Mouse (Mus musculus) c-Kit-positive CD71-positive TER-119-positive erythroid progenitor cells, embryonic 14.5 days (primary cell): ENCODE measurements around the gene Stpg3.
A peak's percentile ranks its signal among the peaks of the same experiment; 100 is the strongest.

Experiments
- DNase-seq: peaks from one replicate; pipeline ENCODE4 v3.0.0-alpha.2; 2013; ENCODE audit warnings: low spot score

Gene Stpg3

DNA sequence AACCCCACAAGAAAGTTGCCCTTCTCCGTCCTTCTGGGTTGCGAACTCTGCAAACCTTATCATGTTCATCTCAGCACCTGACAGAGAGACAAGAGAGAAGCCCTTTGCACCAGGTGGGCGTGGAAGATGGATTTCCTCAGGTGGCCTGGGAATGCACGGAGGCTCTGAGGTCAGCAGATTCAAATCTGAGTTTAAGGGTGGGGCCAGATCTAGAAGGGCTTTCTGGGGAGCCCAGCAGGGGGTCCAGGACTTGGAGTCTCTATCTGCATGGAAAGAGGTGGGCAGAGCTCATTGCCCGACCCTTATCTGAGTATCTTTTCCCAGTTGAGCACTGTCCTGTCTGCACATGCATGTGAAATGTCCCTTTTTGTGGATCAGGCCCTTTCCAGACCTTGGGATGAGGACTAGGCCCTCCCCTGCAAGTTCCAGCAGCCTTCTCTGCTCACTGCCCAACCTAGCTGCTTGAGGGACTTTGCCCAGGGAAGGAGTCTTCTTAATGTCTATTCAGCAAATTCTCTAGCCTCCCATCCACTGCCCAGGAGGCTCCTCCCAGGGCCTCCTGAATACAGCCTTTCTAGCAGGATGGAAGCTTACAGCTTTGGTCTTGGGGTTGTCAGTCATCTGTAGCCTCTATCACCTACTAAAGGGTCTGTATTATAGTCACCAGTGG is 20.2 kb upstream of the Stpg3 start:
- no peak for DNase-seq

DNA sequence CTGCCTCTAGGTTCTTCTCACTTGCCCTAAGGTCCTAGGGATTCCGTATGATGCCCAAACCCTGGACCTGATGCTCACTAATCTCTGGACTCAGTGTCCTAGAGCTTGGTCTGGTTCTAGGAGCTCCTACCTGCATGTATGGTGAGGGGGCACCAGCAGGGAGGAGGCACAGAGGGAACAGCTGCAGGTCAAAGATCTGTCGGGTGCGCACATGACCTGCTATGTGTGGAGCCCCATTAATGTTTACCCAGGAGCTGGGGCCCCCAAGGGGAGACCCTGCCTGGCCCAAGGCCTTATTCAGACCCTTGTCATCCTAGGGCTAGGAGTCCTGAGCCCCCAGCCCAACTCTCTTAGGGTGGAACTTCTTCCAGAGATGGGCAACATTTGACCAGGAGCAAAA is 19.6 kb upstream of the Stpg3 start, which contains the start of gene Slc34a3:
Gene Slc34a3, minus strand, starts transcription at position 315 of the 400 bp plus-strand sequence.
- DNase-seq, result no peak

DNA sequence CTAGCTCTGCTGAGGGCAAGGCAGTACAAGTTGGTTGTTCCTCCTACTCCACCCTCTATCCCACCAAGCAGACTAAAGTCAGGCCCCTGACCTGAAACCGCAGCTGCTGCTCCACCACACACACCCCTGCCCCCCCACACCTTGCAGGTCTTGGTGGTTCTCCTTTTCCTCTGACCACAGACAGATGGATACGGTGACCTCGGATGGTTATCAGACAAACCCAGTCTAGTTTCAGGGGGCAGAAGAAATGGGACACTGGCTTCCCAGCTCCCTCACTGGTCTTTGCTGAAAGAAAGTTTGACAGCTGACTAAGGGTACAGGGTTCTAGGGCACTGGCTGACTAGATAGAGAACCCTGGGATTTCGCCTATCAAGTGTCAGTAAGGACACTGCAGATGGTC is 19.0 kb upstream of the Stpg3 start:
- DNase-seq, result no peak

DNA sequence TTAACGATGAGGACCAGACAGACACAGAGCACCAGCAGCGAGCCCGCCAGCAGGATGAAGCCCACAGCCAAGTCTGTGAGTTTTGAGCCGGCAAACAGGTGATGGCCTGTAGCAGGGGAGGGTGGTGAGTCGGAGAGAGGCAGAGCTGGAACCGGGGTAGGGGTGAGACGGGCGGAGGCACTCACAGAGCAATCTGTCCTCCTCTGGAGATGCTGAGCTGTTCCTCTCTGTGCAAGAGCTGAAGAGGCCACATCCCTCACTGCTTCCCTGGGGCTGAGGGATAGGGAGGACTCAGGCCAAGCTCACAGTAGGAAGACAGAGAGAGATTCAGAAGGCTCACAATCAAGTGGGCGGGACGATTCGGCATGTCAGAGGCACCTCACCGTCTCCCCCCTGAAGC is 16.6 kb upstream of the Stpg3 start:
- no peak for DNase-seq

DNA sequence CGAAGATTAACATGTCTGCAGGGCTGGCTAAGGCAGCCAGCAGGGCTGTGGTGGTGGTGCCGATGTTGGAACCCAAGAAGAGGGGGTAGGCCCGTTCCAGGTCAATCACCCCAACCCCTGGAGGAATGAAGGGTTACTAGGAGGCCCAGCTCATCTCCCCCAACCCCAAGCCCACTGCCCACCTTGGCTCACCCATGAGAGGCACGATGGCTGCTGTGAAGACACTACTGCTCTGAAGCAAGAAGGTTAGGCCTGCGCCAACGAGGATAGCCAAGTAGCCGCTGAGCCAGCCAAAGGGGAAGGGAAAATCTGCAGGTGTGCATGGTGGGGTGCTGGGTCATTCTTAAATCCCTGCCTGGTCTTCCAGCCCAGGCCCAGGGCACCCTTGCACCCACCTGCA is 16.1 kb upstream of the Stpg3 start:
- DNase-seq, result no peak

DNA sequence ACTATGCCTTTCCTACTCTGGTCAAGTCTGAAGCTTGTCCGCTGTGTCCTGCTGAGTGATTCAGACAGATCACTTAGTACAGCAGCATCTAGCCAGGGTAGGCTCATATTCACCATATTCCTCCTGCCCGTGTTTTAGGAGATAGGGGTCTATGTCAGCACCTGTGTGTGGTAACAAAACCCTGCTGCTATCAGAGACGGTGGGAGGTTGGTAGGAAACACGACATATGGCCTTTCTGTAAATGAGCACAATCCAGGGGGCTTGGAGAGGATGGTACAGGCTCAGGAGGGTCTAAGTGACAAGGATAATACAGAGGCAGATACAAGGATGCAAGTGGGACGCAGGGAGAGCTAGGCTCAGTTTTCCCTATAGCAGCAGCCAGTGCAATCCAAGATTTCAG is 15.1 kb upstream of the Stpg3 start:
- DNase-seq, result no peak

DNA sequence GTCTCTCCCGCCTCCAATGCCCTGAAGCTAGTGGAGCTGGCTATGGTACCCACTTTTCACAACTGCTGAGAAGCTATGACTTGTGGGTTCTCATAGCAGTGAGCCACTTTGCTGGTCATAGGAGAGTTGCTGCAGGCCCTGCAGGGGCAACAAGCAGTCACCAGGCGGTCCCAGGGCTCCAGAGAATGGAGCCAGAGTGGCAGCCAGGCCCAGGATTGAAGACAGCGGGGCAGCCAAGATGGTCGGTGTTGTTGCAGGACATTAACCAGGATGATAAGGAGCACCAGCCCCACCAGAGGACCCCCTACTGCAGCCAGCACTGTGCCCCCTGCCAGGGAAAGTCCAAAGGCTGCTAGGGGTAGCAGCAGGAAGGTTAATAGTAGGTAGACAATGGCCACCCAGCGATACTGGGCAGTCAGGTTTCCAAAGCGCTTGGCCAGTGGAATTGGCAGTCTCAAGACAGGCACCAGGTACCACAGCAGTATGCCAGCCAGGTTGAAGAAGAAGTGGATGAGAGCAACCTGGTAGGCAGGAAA is 14.6 kb upstream of the Stpg3 start:
- no peak for DNase-seq

DNA sequence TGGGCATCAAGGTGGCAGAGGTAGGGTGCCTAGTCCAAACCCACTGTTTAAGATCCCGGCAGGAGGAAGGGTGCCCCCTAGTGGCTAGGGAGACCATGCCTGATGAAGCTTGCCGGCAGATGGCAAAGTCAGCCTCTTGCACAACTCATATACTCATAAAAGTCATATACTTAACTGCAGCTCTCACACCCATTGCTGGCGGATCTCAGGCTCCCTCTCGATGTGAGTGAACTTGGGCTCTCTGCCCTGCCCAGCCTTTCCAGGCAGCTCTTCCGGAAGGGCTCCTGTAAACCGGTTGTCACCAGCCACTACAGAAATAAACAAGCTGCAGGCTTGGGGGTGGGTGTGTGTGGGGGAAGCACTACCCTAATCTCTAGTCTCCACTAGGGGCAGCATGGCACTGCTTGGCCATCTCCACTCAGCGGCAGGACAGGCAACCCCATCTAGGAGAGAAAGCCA is 14.0 kb upstream of the Stpg3 start:
- DNase-seq, result peak; percentile 87

DNA sequence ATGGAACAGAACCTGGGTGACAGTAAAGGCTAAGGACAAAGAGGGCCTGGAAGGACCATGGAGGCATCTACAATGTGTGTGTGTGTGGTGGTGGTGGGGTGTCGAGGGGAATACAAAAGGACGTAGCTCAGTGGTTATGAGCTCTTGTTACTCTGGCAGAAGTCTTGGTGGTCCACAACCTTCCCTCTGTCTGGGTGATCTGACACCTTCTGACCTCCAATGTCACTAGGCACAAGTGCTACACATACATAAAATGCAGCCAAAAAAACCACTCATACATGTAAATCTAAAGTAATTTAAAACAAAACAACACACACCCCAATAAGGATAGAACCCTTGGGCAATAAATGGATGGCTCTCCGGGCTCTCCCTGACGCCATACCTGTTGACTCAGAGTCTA is 13.0 kb upstream of the Stpg3 start:
- no peak for DNase-seq

DNA sequence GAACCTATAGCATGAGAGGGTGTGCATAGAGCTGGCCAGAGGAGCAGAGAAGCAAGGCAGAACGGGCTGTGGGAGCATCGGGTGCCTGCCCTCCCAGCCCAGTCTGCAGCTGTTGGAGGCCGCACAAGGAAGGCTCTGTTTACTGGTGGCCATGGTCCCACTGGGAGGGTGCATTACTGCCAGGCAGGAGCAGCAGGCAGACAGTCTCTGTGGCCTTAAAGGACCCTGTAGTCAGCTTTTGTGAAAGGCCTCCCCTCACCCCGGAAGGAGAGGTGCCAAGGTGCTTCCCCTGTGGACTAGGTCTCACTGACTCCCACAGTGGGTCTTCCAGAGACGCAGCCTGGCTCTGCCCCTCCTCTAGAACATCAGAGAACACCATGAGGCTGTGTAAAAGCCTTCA is 12.4 kb upstream of the Stpg3 start:
- DNase-seq, result no peak

DNA sequence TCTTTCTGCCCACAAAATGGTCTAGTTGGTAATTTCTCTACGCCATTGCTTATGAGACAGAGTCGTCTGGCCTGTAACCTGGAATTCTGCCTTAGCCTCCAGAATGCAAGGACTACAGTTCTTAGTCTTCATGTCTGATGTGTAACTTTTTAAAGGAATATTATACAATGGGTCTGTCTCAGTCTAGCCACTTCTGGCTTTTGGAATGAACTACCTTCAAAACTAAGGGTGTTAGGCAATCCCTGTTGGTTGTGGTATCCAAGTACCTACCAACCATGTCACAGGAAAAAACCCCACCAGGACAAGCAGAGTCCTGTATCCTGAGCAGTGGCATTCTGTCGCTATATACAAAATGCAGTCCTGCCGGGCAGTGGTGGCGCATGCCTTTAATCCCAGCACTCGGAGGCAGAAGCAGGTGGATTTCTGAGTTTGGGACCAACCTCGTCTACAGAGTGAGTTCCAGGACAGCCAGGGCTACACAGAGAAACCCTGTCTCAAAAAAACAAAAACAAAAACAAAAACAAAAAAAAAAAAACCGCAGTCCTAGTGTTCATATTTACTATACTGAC is 11.5 kb upstream of the Stpg3 start:
- no peak for DNase-seq

DNA sequence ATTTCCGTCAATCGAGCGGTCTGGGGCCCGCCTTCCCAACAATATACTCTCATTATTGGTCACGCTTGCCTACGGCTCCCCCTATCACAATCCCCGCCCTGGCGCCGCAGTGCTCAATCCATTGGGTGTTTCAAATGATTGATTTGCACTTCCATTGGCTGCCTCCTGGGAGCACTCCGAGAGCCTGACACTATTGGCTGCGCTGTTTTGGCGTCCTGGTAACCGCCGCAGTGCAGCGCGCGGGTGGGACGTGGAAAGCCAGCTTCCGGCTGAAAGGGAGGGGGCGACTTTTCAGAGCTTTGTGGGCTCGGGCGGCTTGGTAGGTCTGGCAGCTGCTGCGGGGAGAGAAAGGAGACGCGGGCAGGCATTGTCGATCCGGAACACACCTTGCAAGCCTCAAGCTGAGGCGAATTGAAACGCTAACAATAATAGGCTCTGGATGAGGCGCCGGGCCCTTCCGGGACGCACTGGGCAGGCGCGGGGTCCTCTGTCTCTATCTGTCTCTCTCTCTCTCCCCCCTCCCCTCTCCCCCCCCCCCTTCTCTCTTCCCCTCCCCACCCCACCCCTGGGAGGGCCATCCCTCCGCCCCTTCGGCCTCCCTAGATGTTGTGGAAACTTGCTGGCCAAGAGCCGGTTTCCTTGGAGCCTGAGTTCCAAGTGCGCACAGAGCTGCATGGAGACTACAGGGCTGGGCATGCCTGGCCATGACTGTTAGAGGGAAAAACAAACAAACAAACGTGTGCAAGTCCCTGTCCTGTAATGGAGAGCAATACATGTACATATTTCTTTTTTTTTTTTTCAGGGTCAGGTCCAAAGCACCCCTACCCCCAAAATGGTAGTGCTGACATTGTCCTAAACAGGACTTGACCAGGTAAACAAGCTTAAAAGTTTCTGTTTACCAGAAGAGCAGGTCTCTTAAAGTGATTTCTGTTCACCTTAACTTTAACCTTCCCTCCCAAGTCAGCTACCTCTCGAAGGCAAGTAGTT is 10.6 kb upstream of the Stpg3 start:
- DNase-seq, result no peak

DNA sequence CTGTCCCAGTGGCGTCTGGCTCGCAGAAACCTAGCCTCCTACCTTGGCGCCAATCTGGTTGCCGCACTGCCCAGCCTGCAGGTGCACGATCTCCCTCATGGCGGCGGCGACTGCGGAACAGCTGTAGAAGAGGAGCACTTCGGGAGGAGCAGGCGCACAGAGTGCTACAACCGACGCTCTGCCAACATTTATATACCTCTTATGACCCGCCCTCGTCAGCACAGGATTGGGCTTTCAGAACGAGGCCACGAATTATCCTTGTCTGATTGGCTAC is 10.0 kb upstream of the Stpg3 start, which contains the start of gene Tubb4b:
Gene Tubb4b, minus strand, starts transcription at position 211 of the 274 bp plus-strand sequence.
- DNase-seq, result peak; percentile 99

DNA sequence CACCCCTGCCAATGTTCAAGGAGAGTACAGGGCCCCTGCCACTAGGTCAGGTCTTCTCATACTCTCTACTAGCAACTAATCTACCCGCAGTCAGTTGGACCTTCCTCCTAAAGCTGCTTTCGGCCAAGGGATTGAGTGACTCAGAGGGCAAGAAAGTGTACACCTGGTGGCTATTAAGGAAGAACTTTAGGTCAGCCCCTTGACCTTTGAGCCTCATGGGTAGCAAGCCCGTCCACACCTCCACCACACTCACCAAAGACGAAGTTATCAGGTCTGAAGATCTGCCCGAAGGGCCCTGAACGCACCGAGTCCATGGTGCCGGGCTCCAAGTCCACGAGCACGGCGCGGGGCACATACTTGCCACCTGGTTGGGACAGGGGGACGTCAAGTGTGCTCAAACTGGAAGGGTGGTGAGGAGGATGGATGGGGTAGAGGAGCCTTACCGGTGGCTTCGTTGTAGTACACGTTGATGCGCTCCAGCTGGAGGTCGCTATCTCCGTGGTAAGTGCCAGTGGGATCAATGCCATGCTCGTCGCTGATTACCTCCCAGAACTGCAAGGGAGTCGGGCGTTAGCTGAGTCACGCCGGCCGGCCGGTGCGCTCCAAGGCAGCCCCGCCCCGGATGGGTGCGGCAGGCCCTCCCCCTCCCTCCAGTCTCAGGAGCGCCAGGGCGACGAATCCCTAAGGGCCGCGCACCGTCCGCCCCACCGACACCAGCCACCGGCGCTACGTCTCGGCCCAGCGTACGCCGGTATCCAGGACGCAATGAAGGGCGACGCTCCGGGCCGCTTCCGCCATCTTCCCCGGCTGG is 9.4 kb upstream of the Stpg3 start:
- peak; percentile 91 for DNase-seq

DNA sequence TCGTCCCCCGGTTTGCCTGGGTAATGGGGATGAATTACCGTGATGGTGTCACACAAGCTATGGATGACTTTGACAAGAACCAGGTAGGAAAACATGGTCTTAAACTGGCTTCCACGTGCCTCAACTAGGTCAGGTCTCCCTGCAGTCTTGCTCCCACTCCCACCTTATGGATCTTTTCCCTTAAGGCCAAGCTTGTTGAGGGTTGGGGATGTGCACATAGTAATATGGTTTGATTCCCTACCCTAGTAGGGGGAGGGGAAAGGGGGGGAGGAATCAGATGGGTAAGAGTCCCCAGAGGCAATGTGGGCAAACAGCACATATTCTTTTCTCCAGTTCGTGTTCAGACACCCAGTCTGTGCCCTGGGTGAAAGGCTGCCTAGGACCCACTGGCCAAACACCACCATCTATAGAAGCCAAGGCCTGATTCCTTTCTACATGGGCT is 6.9 kb upstream of the Stpg3 start:
- DNase-seq, result no peak

DNA sequence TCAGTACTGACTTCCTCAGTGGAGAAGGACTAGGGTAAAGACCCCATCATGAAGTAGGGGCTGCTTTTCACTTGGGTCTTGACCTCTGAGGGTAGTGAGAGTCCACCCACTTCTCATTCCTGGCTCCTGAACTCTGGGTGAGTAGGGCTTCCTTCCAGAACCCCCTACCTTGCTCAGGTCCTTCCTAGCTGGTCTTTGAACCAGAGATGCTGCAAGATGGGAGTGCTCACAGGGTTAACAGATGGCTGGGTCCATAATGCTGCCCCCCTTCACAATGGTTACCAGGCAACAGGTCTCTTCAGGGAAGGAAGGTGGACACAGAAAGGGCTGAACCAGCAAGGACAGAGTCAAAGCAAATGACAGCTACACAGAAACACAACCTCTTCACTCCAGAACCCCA is 4.0 kb upstream of the Stpg3 start, which contains the start of gene Fam166a:
Gene Fam166a, plus strand, starts transcription at position 301 of the 400 bp plus-strand sequence.
- no peak for DNase-seq

DNA sequence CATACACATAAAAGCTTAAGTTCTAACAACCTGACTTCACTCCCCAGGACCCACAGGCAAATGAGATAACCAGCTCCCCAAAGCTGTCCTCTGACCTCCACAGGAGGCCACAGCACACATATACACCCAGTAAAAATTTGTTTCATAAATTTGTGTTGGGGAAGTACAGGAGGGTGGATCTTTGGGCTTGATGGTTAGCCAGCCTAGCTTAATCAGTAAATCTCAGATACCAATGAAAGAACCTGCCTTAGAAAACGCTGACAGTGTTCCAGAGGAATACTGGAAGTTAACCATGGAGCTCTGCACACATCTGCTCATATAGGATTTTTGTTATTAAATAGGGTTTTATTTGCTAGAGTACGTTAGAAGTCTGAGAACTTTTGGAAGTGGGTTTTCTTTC is 3.2 kb upstream of the Stpg3 start:
- DNase-seq, result no peak

DNA sequence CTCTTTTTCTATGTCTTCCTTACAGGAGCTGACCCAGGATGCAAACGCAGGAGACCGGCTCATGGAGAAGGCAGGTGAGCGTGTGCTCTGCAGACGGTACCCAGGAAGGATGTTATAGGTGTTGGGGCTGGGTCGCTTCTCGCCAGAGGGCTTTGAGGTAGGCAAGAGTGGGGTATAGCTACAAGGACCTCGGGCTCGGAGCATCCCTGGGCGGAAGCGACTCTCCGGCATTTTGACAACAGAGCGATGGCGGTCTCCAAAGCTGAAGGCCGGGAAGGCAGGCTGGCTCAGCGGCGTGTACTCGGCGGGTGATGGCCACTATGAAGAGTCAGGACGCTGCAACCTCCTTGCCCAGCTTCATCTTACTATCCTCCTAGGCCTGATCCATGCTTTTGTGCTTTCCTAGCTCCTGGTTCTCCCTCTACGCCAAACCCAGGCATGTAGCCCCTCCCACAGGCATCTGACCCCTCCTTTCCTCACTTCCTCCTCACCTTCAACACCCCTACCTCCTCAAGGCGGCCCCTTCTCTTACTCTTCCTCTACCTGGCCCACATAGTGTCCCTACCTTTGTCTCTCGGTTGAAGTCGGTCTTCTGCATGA is 1.1 kb downstream of the Stpg3 start:
- no peak for DNase-seq

DNA sequence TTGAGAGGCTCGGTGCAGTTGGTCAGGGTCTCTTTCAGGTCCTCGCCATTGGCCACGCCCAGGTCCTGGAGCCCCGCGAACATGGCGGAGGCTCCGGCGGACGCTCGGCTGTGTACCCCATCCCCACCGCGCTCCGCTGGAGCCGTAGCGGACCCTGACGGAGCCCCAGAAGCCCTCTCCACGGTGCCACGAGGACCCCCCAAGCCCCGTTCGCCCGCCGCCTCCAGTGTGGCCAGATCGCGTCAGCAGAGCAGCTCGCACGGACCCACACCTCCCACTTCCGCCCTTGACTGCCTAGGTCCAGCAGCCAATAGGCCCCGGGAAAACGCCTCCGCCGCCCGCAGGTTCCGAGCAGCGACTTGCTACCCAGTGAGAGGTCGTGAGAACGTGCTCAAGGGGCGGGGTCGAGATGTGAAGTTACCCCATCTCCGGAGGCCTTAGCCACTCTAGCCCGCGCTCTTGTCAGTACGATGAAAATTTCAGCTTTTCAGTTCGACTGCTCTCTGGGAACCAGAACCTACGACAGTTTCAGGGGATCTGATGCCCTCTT is 3.2 kb downstream of the Stpg3 start, which contains the start of gene Nelfb:
Gene Nelfb, minus strand, starts transcription at position 369 of the 550 bp plus-strand sequence.
- DNase-seq, result peak; percentile 82

DNA sequence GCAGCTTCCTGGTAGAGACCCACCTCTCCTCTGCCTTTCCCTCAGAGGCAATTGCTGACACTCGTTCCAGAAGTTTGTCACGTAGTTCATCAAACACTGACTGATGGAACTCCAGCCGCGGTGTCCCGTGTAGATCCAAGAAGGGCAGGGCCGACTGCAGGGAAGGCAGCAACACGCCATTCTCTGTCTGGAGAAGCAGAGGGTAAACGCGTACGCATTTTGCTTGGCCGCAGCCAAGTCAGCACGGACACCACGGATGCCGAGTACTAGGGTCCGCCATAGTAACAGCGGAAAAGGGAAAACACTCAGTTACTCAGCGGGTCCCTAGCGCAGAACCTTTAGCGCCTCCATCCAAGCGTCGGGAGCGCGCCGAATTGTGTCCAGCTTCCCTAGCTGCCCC is 3.8 kb downstream of the Stpg3 start:
- no peak for DNase-seq

DNA sequence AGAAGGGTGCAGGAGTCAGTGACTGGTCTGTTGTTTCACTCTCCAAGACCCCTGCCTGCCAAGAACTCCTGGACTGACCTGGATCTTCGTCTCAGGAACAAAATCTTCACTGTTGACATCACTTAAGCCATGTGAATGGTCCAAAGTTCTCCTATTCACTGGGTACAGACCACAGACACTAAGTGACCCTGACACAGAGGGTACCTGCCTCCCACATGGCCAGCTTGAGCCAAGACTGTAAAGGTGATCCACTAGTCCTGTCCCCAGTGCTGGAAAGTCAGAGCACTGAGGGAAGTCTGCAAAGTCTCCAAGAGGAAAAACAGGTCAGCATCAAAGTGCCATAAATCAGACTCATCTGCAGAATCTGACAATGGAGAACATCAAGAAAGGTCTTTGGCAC is 6.8 kb downstream of the Stpg3 start:
- DNase-seq, result no peak
